Mouse (Mus musculus) embryonic fibroblast, embryonic 13.5 days (primary cell): Measurements from ENCODE around the gene Pax4.

Source experiments
- CTCF ChIP-seq: IDR thresholded peaks from 2 replicates; pipeline ENCODE4 v1.5.1; 2011; ENCODE audit warnings: mild to moderate bottlenecking, control low read depth, low read length, moderate library complexity, borderline replicate concordance; ENCODE audit not compliant: insufficient read depth
- POLR2A ChIP-seq: IDR thresholded peaks from 2 replicates; pipeline ENCODE4 v1.6.1; 2011; ENCODE audit warnings: low read depth, mild to moderate bottlenecking, control low read depth, low read length, moderate library complexity

DNA sequence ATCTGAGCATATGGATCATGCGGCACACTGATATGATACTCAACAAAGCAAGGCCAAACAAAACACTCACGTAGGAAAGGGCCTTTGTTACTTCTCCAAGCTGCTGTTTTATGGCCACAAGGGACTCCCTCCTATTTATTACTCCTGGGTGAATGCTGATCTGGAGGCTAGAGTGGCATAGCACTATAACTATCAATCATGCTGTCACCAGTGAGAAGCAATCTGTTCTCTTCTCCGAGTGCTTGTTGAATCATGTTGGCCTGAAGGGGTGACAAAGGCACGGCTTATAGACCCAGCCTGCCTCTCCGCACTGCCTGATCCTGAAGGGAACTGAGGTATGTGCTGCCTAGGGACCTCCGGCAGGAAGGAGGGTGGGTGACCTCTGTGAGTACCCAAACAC is 15.5 kb upstream of the Pax4 start:
- TF ChIP-seq CTCF (no peak), POLR2A (no peak)
